Mouse (Mus musculus) MEL (cell line): Measurements from ENCODE around the gene Tnfrsf13c. TPM values are rescaled to one million over a fixed set of nuclear protein-coding genes. Genes with fewer than 3 reads are reported as not detected.
"Not testable (repeated sequence)": the region's sequence is repeated elsewhere in the genome, so short reads cannot be mapped to it uniquely, and the experiment has no call there.

Experiments
- DNase-seq: peaks from one replicate; pipeline ENCODE4 v3.0.0; 2011; ENCODE audit warnings: low read depth, low spot score
- H3K27ac ChIP-seq: 2 replicates; pipeline ENCODE4 v1.5.1; 2012; ENCODE audit warnings: low read depth, mild to moderate bottlenecking, control low read depth, low read length, moderate library complexity; ENCODE audit not compliant: control insufficient read depth
- H3K27me3 ChIP-seq, 2 experiments: fragments of 150-350 bp in 1 of 2; sonication (generic) in 1 of 2; 2 replicates each; pipeline ENCODE4 v1.6.1; 2012; ENCODE audit warnings: low read length in 2 of 2, mild to moderate bottlenecking in 2 of 2, improper control_type of control experiment in 1 of 2, moderate library complexity in 1 of 2; ENCODE audit not compliant: insufficient read depth in 2 of 2, control insufficient read depth in 1 of 2
- H3K36me3 ChIP-seq, 2 experiments: 2 replicates each; pipeline ENCODE4 v1.6.1; 2012 to 2014; ENCODE audit warnings: low read length in 2 of 2, improper control_type of control experiment in 1 of 2, inconsistent platforms in 1 of 2, mild to moderate bottlenecking in 1 of 2; ENCODE audit not compliant: insufficient read depth in 2 of 2, control insufficient read depth in 1 of 2
- H3K4me1 ChIP-seq, 2 experiments: fragments of 150-350 bp in 1 of 2; sonication (generic) in 1 of 2; 2 replicates each; pipeline ENCODE4 v1.6.1; 2012; ENCODE audit warnings: low read length in 2 of 2, improper control_type of control experiment in 1 of 2, mild to moderate bottlenecking in 1 of 2; ENCODE audit not compliant: insufficient read depth in 2 of 2, control insufficient read depth in 1 of 2
- H3K4me3 ChIP-seq, 2 experiments: fragments of 150-350 bp in 1 of 2; sonication (generic) in 1 of 2; 2 replicates each; pipeline ENCODE4 v1.5.1; 2012; ENCODE audit warnings: low read depth in 2 of 2, low read length in 2 of 2, mild to moderate bottlenecking in 2 of 2, moderate library complexity in 2 of 2, control low read depth in 1 of 2, improper control_type of control experiment in 1 of 2; ENCODE audit not compliant: control insufficient read depth in 1 of 2, insufficient read depth in 1 of 2
- H3K79me2 ChIP-seq: 2 replicates; pipeline ENCODE4 v1.6.1; 2012; ENCODE audit warnings: mild to moderate bottlenecking, low read length, moderate library complexity; ENCODE audit not compliant: control insufficient read depth, poor library complexity, insufficient read depth
- H3K9ac ChIP-seq: 2 replicates; pipeline ENCODE4 v1.6.1; 2012; ENCODE audit warnings: low read depth, mild to moderate bottlenecking, control low read depth, low read length, moderate library complexity; ENCODE audit not compliant: control insufficient read depth, poor library complexity, severe bottlenecking
- H3K9me3 ChIP-seq: fragments of 150-350 bp; sonication (generic); replicated peaks from 2 replicates; pipeline ENCODE4 v1.6.1; 2012; ENCODE audit warnings: mild to moderate bottlenecking, low read length, improper control_type of control experiment, moderate library complexity; ENCODE audit not compliant: insufficient read depth
- BHLHE40 ChIP-seq: IDR thresholded peaks from 2 replicates; pipeline ENCODE4 v1.6.1; 2012; ENCODE audit warnings: low read depth, mild to moderate bottlenecking, inconsistent platforms, low read length, improper control_type of control experiment, borderline replicate concordance
- CTCF ChIP-seq, 3 experiments: IDR thresholded peaks in 2 of 3; conservative IDR thresholded peaks in 1 of 3; 2 replicates each; pipeline ENCODE4 v1.5.1; 2011 to 2012; ENCODE audit warnings: low read length in 3 of 3, low read depth in 2 of 3, mild to moderate bottlenecking in 2 of 3, improper control_type of control experiment in 1 of 3, inconsistent platforms in 1 of 3, mixed read lengths in 1 of 3, moderate library complexity in 1 of 3; ENCODE audit not compliant: control insufficient read depth in 1 of 3, insufficient read depth in 1 of 3, poor library complexity in 1 of 3, severe bottlenecking in 1 of 3
- E2F4 ChIP-seq: IDR thresholded peaks from 2 replicates; pipeline ENCODE4 v1.6.1; 2011; ENCODE audit warnings: low read depth, low read length, improper control_type of control experiment, borderline replicate concordance
- HCFC1 ChIP-seq: IDR thresholded peaks from 2 replicates; pipeline ENCODE4 v1.6.1; 2012; ENCODE audit warnings: low read depth, mild to moderate bottlenecking, inconsistent platforms, low read length, improper control_type of control experiment, moderate library complexity
- JUND ChIP-seq: IDR thresholded peaks from 2 replicates; pipeline ENCODE4 v1.6.1; 2011; ENCODE audit warnings: low read depth, mild to moderate bottlenecking, improper control_type of control experiment, low read length
- MAX ChIP-seq: IDR thresholded peaks from 2 replicates; pipeline ENCODE4 v1.6.1; 2011; ENCODE audit warnings: low read length, improper control_type of control experiment
- MAZ ChIP-seq: IDR thresholded peaks from 2 replicates; pipeline ENCODE4 v1.6.1; 2012; ENCODE audit warnings: low read depth, mild to moderate bottlenecking, inconsistent platforms, low read length, improper control_type of control experiment
- MEF2A ChIP-seq: IDR thresholded peaks from 2 replicates; pipeline ENCODE4 v1.6.1; 2014; ENCODE audit warnings: low read depth, mild to moderate bottlenecking, inconsistent platforms, low read length, improper control_type of control experiment; ENCODE audit not compliant: poor library complexity, insufficient replicate concordance, severe bottlenecking; ENCODE audit errors: extremely low read depth
- NELFE ChIP-seq: IDR thresholded peaks from 2 replicates; pipeline ENCODE4 v1.6.1; 2011; ENCODE audit warnings: low read depth, low read length, improper control_type of control experiment
- NRF1 ChIP-seq: IDR thresholded peaks from 2 replicates; pipeline ENCODE4 v1.6.1; 2014; ENCODE audit warnings: low read depth, mild to moderate bottlenecking, inconsistent platforms, low read length, improper control_type of control experiment, moderate library complexity; ENCODE audit not compliant: poor library complexity, insufficient read depth, severe bottlenecking
- POLR2A ChIP-seq, 2 experiments: IDR thresholded peaks; 2 replicates each; pipeline ENCODE4 v1.6.1; 2011 to 2012; ENCODE audit warnings: low read length in 2 of 2, mild to moderate bottlenecking in 2 of 2, control low read depth in 1 of 2, improper control_type of control experiment in 1 of 2, low read depth in 1 of 2, moderate library complexity in 1 of 2; ENCODE audit not compliant: control insufficient read depth in 1 of 2, insufficient read depth in 1 of 2, poor library complexity in 1 of 2
- SIN3A ChIP-seq: IDR thresholded peaks from 2 replicates; pipeline ENCODE4 v1.6.1; 2012; ENCODE audit warnings: low read length, improper control_type of control experiment, inconsistent platforms
- TBP ChIP-seq: IDR thresholded peaks from 2 replicates; pipeline ENCODE4 v1.8.0; 2011; ENCODE audit warnings: low read depth, low read length, improper control_type of control experiment
- TCF12 ChIP-seq: IDR thresholded peaks from 2 replicates; pipeline ENCODE4 v1.6.1; 2014; ENCODE audit warnings: low read depth, mild to moderate bottlenecking, inconsistent platforms, low read length, improper control_type of control experiment, moderate library complexity
- ZC3H11A ChIP-seq: IDR thresholded peaks from 2 replicates; pipeline ENCODE4 v1.6.1; 2012; ENCODE audit warnings: low read depth, mild to moderate bottlenecking, inconsistent platforms, low read length, improper control_type of control experiment
- ZMIZ1 ChIP-seq: IDR thresholded peaks from 2 replicates; pipeline ENCODE4 v1.6.1; 2012; ENCODE audit warnings: low read depth, mild to moderate bottlenecking, inconsistent platforms, low read length, improper control_type of control experiment, moderate library complexity
- polyA plus RNA-seq, 2 experiments: library from polyadenylated mRNA; stranded (reverse) in 1 of 2; unstranded in 1 of 2; fragments of >175 nt in 1 of 2; fragments of >200 nt in 1 of 2; gene quantifications; 2 replicates each; pipeline versions ENCODE4 v1.2.1 to v1.2.4; 2012; ENCODE audit warnings: low replicate concordance in 2 of 2, low read depth in 1 of 2; ENCODE audit not compliant: insufficient read length in 2 of 2, insufficient read depth in 1 of 2, missing spikeins in 1 of 2
- total RNA-seq: library from RNA; depleted of rRNA; stranded (reverse); fragments of 300-350 nt; gene quantifications from 2 replicates; pipeline ENCODE4 v1.2.3, GENCODE M21; 2012

Tnfrsf13c gene
- total and polyA plus RNA-seq, 3 experiments = 0.63 to 1.5 TPM; not detected in 1

- H3K27ac ChIP-seq = not testable (repeated sequence)
- TF ChIP-seq HCFC1 (0 out of 2 replicates have a peak, but pooled peaks have one; percentile 27), TBP (0 out of 2 replicates have a peak, but pooled peaks have one; percentile 12), MAZ (0 out of 2 replicates have a peak, but pooled peaks have one; percentile 28)
- TF ChIP-seq, all 39 proteins: peak for 3; not testable (repeated sequence) for 36
- not testable (repeated sequence) for H3K79me2 ChIP-seq, DNase-seq, H3K27me3 ChIP-seq, H3K4me1 ChIP-seq, H3K36me3 ChIP-seq, H3K9me3 ChIP-seq
- Histone ChIP-seq H3K9ac (peak overlapping the region; percentile 85), H3K4me3 (peak overlapping the region; percentile 78 to 81)
These were observed 20.6 kb upstream of the Tnfrsf13c start for GRCm38 (mm10) chr15:82244805-82245161.

DNA sequence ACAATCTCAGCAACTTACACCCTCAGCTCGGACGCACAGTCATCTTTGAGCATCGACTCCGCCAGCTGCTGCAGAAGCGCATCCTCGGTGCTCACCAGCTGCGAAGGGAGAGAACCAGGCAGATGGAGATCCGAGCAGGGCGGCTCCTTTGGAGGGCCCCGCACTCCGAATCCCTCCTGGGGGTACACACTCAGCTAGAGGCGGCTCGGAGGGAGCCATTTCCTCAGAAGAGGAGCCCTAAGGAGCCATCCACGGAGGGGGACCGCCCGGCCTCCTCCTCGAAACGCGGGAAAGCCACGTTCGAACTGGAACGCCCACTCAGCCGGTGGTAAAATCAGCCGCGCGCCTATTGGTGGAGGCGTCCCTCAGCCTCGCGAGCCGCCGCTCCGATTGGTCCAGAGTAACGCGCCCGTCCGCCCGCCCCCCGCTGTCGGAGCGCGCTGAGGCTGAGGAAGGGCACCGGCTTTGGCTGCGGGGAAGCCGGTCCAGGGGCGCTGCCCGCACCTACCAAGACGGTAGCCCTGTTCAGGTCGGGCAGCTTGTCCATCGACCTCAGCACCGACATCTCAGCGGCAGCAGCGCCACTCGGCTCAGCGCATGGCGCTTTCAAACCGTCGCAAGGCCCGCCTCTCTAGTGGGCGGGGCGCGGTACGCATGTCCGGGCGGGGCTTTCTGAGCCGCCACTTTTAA, 20.1 kb upstream of the Tnfrsf13c start, which contains the start of gene Cenpm:
Gene Cenpm, minus strand, starts transcription at position 634 of the 690 bp plus-strand sequence.
- peaks cover 1% of the 10 kb centered on the region; the same call in 1 of the 2 replicates for H3K79me2 ChIP-seq
- peak within 1 kb of the TSS; percentile 78 to 81 for H3K4me3 ChIP-seq
- H3K27ac ChIP-seq = peak within 1 kb of the TSS; percentile 92
- TF ChIP-seq POLR2A (IDR thresholded peaks at IDR 0.05; ENCODE audit: control insufficient read depth in 1 of 2, insufficient read depth in 1 of 2, low read depth in 1 of 2, low read length in 2 of 2, poor library complexity in 1 of 2) (peak; percentile 54 to 66; a peak in 3 of 4 replicates), TCF12 (no peak), ZC3H11A (no peak), JUND (no peak), MAZ (no peak), NRF1 (peak; percentile 66), ZMIZ1 (0 out of 2 replicates have a peak, but pooled peaks have one; percentile 26), E2F4 (0 out of 2 replicates have a peak, but pooled peaks have one; percentile 30), MAX (peak; percentile 56), CTCF (IDR thresholded peaks at IDR 0.05 in 2 of 3, conservative IDR thresholded peaks at IDR 0.05 in 1 of 3; ENCODE audit: control insufficient read depth in 1 of 3, insufficient read depth in 1 of 3, low read depth in 2 of 3, low read length in 3 of 3, poor library complexity in 1 of 3, severe bottlenecking in 1 of 3) (no peak), SIN3A (peak; percentile 20), BHLHE40 (no peak), MEF2A (no peak), NELFE (peak; percentile 65)
- H3K27me3 ChIP-seq = peaks cover 2 to 3% of the 10 kb centered on the region in 2 experiments; a peak in 3 of 4 replicates
- H3K9me3 ChIP-seq = no peaks in the 10 kb centered on the region
- peaks cover 0 to 4% of the 10 kb centered on the region in 2 experiments; a peak in 2 of 4 replicates for H3K36me3 ChIP-seq
- peaks cover 0 to 6% of the 10 kb centered on the region in 2 experiments; a peak in 2 of 4 replicates for H3K4me1 ChIP-seq
- peak within 1 kb of the TSS; percentile 86 for H3K9ac ChIP-seq
- peak; percentile 95 for DNase-seq
